Mouse (Mus musculus) heart, postnatal 10 days (tissue): ENCODE results near the gene Coro2a. TPM values are rescaled to one million over a fixed set of nuclear protein-coding genes. Genes with fewer than 3 reads are reported as not detected.
"Not testable (repeated sequence)": the region's sequence is repeated elsewhere in the genome, so short reads cannot be mapped to it uniquely, and the experiment has no call there.

Experiments used
- DNase-seq, 2 experiments: peaks; one replicate each; pipeline ENCODE4 v3.0.0; 2021
- intact Hi-C: fragments of 180-260 bp; cut with DNase I; formaldehyde crosslinking; loops from one replicate; pipeline ENCODE4 v1.15.1; 2025
- total RNA-seq, 2 experiments: library from RNA; stranded (reverse); gene quantifications; 2 replicates each; pipeline ENCODE4 v1.2.3; 2021

Coro2a gene
- under 1 TPM; 0.27 to 0.43 TPM for total RNA-seq

- intact Hi-C loops, result no loop called here
- DNase-seq, result peak; percentile 75 to 87
Measured at GRCm38 (mm10) chr4:46601844-46602423, at the start of gene Coro2a. Coro2a (minus strand) TSS chr4:46602202.

DNA sequence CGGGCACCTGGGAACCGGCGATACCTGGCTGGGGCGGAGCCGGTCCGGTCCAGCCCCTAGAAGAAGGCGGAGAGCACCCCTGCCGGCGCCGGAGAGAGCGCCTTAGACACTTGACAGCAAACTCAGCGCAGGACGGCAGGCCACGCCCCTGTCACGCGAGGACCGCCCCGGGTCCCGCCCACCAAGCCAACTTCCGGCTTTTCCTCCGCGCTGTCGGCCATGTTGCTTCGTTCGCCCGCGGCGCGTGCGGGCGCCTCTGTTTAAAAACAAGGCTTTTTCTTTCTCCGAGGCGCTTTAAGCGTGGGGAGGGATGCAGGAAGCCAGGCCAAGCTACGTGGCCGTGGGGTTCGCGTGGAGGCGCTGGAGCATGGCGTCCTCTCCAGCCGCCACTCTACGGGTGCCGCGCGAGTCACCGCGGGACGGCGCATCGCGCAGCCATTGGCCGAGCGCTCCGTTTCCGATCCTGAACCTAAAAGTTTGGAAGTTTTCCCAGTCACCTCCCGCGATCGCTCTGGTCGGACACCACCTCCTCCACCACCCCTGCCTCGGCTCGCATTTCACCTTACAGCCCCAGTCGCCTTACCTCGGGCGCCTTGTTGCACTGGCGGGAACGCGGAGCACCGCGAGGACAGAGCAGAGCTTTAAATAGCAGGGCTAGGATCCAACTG lies 48.2 kb upstream of the Coro2a start, which contains the start of gene Tbc1d2:
Gene Tbc1d2 (minus strand): TSS at position 124 of the 668 bp plus-strand sequence.
- intact Hi-C loops, result loop anchor here (10.0 kb wide), 1 partner anchor 115 kb away; the partner anchor contains the start of gene Trim14
- peak; percentile 96 for DNase-seq

GRCm38 (mm10) chr4:46649161-46649560 lies 47.2 kb upstream of the Coro2a start:
- DNase-seq, result no peak
- intact Hi-C loops, result no loop called here

DNA sequence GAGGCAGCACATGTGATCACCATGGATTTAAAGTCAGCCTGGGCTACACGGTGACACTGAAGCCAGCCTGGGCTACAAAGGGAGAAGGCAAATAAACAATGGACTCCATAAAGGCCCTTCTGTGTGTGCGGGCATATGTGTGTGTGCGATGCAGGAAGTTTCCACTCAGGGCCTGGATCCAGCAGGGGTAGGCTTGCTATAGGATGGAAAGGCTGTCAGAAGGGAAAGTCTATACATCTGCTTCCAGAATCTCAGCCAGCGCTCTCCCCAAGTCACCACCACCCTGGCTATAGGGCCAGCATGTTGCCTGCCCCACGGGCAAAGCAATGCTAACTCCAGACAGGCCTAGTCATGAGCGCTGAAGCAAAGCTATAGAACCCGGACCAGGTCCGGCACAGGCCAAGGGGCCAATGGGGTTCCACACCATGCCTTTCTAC lies 41.7 kb upstream of the Coro2a start:
- intact Hi-C loops, result no loop called here
- DNase-seq, result no peak

GRCm38 (mm10) chr4:46642924-46643675 lies 41.1 kb upstream of the Coro2a start:
- DNase-seq, result peak; percentile 20 to 39
- intact Hi-C loops, result no loop called here

GRCm38 (mm10) chr4:46641283-46641682 lies 39.3 kb upstream of the Coro2a start:
- intact Hi-C loops, result no loop called here
- DNase-seq, result no peak

DNA sequence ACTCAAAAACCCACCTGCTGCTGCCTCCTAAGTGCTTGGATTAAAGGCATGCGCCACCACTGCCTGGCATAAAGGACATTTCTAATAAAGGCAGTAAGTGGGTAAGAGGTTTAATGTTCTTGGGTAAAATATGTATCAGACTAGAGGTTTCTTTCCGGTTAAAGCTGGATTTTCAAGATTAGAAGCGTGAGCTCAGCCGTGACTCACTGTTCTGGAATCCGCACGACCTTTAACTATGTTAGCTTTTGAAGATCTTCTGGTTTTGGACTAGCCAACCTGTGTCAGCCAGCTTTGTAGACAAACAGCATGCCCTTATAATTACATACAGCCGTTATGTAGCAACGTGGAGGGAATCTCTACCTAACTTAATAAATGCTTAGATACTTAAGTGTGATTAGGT lies 37.9 kb upstream of the Coro2a start:
- intact Hi-C loops, result no loop called here
- no peak for DNase-seq

- not testable (repeated sequence) for DNase-seq
Measured at GRCm38 (mm10) chr4:46637250-46637649, 35.2 kb upstream of the Coro2a start.

GRCm38 (mm10) chr4:46635702-46636430 lies 33.9 kb upstream of the Coro2a start:
- no peak for DNase-seq
- intact Hi-C loops, result no loop called here

More at GRCm38 (mm10) chr4:46637250-46637649, 35.2 kb upstream of the Coro2a start:
- intact Hi-C loops, result not testable (repeated sequence)

GRCm38 (mm10) chr4:46634881-46635280 lies 32.9 kb upstream of the Coro2a start:
- no peak for DNase-seq
- intact Hi-C loops, result no loop called here

DNA sequence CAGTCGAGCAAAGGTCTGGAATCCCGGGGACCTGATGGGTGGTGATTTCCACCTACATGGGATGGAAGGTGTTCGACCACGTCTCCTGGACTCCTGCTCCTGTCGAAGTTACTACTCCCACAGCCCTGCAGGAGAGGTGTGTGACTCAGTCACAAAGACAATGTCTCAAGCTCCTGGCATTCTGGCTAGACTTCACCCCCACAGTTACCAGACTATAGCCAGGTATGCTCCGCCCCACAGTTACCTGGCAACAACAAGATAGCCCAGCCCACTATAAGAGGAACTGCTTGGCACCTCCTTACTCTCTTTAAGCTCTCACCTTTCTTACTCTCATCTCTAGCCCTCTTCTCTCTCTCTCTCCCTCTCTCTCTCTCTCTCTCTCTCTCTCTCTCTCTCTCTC lies 31.6 kb upstream of the Coro2a start:
- intact Hi-C loops, DNase-seq: not testable (repeated sequence)

- intact Hi-C loops, result no loop called here
- no peak for DNase-seq
Measured at GRCm38 (mm10) chr4:46632465-46632864, 30.5 kb upstream of the Coro2a start.

DNA sequence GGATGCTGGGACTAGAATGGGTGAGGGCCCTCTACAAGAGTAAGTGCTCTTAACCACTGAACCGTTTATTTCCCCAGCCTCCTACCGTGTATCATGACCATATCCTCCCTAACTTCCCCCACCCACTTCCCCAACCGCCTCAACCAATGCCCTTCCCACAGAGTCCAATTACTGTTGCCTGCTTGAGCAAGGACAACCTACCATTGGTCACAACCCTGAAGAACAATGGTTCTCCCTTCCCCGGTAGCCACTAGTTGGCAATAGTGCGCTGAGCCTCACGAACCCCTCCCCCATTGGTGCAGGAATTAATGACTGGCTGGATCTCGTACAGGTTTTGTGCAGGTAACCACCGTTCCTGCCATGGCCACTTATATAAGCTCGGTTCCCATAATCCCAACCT lies 28.4 kb upstream of the Coro2a start:
- intact Hi-C loops, result no loop called here

GRCm38 (mm10) chr4:46628873-46629272 lies 26.9 kb upstream of the Coro2a start:
- DNase-seq, result no peak
- intact Hi-C loops, result no loop called here

More for the DNA sequence above, 28.4 kb upstream of the Coro2a start:
- DNase-seq, result peak; percentile 21 to 38

DNA sequence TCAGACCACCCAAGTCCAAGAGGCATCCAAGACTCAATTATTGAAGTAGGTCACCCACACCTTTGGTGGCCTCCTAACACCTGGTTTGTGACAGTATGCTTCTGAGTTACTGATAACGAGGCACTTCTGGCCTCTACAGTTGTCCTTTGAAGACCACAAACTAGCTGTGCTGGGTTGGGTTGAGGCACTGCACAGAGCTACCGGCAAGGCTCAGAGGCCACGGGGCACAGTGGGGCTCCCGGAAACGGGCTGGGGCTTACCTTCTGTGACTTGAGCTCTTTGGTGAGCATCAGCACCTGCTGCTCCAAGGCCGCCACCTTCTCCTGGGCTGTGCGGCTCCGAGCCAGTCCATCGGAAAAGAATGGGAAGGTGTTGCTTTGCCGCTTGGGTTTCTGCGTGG lies 26.1 kb upstream of the Coro2a start:
- no peak for DNase-seq
- intact Hi-C loops, result no loop called here

DNA sequence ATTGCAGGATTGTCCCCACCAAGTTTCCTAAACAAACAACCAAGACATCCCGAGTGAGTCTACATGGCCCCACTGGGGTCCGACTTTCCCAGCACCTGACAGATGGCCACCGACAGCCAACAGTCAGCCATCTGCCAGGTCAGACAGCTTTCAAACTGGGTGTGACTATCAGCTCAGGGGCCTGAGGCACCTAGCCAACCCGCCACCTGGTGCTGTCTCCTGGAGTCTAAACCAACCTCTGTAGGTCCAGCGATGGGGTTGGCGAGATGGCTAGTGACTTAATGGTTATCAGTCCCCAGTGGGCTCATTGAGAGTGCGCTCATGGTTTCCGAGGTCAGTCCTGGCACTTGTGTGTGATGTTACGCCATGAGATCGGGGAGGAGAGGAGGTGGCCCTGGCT lies 23.1 kb upstream of the Coro2a start:
- intact Hi-C loops, result no loop called here

GRCm38 (mm10) chr4:46623007-46623406 lies 21.0 kb upstream of the Coro2a start:
- no peak for DNase-seq
- intact Hi-C loops, result no loop called here

More for the DNA sequence above, 23.1 kb upstream of the Coro2a start:
- no peak for DNase-seq

- DNase-seq, result no peak
- intact Hi-C loops, result no loop called here
Measured at GRCm38 (mm10) chr4:46620946-46621345, 18.9 kb upstream of the Coro2a start.

- intact Hi-C loops, result no loop called here
- peak; percentile 10 to 30 for DNase-seq
Measured at GRCm38 (mm10) chr4:46620330-46620729, 18.3 kb upstream of the Coro2a start.

- DNase-seq, result no peak
- intact Hi-C loops, result loop anchor here (5.0 kb wide), 1 partner anchor 419 kb away; no protein-coding TSS in a partner anchor
Measured at GRCm38 (mm10) chr4:46618196-46618817, 16.3 kb upstream of the Coro2a start.
